Mouse (Mus musculus): Measurements from ENCODE around the gene Cd274.
"Not testable (repeated sequence)": the region's sequence is repeated elsewhere in the genome, so short reads cannot be mapped to it uniquely, and the experiment has no call there.

Cd274 gene

GRCm38 (mm10) chr19:29399786-29400185 lies 32.5 kb downstream of the Cd274 start:
- no peak for DNase-seq

GRCm38 (mm10) chr19:29400466-29400865 lies 33.2 kb downstream of the Cd274 start:
- no peak for DNase-seq

- no peak for DNase-seq
These were observed 35.4 kb downstream of the Cd274 start for GRCm38 (mm10) chr19:29402621-29403020.

DNA sequence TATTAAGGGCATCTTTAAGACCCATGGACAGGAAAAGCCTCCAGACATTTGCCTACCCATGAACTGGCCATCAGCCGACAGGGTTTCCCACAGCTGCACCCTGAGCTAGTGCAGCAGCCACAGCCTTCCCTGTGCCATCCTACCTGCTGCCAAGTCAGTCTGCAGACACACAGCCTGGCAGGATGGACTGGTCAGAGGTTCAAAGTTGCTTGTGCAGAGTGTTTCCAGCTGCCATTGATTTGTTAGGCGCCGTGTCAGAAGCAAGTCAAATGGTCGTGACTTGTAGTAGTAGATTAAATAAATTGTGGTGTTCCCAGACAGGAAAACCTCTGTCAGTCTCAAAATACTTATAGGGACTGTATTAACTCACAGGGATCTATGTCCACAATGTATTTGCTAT lies 36.0 kb downstream of the Cd274 start:
- no peak for DNase-seq

GRCm38 (mm10) chr19:29405388-29405787 lies 38.1 kb downstream of the Cd274 start:
- no peak for DNase-seq

GRCm38 (mm10) chr19:29406042-29407017 lies 39.1 kb downstream of the Cd274 start:
- DNase-seq: no peak

- DNase-seq: no peak
These were observed 43.4 kb downstream of the Cd274 start, which contains the start of gene Pdcd1lg2 for GRCm38 (mm10) chr19:29410619-29411018. Pdcd1lg2 (plus strand) TSS chr19:29410919.

DNA sequence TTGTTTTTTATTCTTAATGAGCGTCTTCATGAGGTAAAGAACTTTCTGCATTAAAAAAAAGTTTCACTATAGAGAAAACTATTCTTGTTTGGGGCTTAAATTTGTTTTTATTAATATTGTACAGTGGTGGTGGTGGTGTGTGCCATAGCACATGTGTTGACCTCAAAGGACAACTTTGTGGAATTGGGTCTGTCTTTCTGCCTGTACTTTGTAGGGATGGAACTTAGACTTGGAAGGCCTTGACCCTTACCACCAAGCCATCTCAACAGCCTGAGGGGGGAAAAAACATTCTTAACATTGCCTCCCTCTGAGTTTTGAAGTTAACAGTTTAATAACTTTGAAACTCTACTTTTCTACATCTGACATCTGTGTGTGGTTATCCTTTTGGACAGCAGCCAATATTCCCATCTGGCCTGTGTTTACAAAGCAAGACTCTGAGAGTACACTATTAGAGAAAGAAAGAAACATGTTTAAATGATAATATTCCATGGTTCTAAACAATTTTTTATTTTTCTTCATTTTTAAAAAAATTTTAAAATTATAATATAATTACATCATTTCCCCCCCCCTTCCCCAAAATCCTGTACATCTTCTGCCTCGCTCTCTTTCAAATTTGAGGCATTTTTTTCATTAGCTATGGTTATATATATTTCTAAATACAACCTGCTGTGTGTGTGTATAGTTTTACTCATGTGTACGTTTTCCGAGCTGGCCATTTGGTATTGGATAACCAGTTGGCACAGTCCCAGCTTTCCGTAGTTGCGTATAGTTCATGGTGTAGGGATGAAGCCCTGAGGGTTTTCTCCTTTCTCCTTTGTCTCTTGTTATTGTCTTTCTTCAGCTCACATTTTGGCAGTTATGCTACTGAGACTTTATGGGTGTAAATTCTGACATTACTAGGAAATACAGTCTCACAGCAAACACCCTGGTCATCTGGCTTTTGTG lies 45.5 kb downstream of the Cd274 start:
- DNase-seq: peak; percentile 23

DNA sequence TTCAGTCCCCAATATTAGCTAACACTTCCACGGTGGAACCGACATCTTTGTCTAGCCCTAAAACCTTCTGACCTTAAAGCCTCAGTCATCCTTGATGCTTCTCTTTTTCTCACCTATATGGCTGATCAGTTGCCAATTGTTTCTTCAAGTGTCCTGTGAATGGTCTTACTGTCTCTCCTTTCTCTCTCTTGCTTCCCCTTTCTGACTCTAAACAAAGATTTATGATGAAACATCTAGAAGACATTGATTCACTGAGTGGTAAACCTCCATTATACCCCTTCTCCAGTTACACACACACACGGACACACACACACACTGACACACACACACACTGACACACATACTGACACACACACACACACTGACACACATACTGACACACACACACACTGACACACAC lies 47.3 kb downstream of the Cd274 start:
- DNase-seq: no peak

- not testable (repeated sequence) for DNase-seq
These were observed 47.7 kb downstream of the Cd274 start for GRCm38 (mm10) chr19:29414917-29415316.

DNA sequence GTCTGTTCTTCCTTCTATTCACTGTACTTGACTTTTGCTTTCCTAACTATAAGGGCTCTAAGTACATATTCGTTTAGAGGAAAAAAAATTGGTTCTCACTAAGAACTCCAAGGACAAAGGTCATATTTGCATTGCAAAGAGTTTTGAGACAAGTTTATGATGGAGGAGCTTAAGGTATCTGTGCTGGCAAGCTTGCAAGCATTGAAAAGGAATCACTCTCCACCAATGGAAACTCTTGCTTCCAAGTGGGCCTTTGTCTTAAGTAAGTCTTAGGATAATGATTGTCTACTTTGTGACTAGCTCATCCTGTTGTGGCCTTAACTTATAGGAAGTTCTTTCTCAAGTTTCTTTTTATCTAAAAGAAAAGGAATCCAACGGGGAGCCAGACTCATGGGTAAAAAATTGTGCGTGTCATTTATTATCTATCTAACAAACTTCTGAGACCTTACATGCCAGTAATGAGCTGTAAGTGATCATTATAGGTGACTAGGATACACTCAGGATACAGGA lies 49.2 kb downstream of the Cd274 start:
- no peak for DNase-seq

- no peak for DNase-seq
These were observed 49.9 kb downstream of the Cd274 start for GRCm38 (mm10) chr19:29417188-29417587.

DNA sequence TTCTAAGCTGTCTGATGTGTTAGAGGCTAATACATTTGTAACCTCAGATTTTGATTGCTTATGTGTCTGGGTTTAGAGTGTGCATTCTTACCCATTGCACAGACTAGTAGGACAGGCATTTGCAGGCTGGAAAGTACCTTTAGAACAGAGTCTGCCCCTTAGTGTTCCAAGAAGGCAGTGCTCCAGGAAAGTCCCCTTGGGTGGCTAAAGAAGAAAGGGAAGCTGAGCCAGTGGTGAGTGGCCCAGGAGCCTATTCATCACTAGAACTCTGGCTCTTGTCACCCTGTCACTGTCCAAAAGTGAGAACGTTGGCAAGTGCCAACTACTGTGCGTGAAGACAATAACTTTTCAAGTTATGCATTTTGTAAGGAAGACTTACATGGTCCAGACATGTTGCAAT lies 50.6 kb downstream of the Cd274 start:
- no peak for DNase-seq

DNA sequence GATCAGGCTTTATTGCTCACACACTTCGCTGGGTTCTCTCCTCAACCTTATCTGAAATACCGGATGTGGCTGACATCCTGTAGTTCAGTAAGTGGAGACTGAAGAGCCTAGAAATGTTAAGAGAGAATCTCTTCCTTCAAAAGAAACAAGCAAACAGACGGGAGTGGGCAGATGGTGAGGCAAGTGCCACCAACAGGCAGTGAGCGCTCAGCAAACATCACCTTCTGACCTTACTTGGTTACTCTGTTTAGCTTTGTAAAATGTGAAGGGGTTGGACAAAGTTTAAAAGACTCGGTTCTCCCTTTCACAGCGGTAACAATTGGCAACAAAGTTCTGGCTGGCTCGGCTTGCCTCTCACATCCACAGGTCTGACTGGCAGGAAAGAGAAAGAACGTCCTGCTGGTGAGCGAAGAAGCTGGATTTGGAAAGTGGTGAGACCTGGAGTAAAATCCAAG lies 51.4 kb downstream of the Cd274 start:
- DNase-seq: peak; percentile 10

GRCm38 (mm10) chr19:29419506-29419905 lies 52.3 kb downstream of the Cd274 start:
- DNase-seq: no peak

DNA sequence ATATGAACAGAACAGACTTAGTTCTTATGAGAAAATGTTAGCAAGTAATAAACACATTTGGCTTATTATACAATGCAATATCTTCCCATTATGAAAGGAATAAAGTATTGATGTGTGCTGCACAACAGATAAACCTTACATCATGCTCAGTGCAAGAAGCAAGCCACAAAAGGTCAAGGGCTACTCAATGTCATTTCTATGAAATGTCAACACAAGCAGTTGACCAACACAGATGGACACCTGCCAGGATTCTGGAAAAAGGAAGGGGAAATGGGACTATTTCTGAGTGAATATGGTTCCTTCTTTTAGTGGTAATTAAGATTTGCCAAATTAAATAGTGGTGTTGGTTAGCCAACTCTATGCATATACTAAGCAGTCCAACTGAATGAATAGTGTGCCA lies 52.7 kb downstream of the Cd274 start:
- peak; percentile 52 for DNase-seq

DNA sequence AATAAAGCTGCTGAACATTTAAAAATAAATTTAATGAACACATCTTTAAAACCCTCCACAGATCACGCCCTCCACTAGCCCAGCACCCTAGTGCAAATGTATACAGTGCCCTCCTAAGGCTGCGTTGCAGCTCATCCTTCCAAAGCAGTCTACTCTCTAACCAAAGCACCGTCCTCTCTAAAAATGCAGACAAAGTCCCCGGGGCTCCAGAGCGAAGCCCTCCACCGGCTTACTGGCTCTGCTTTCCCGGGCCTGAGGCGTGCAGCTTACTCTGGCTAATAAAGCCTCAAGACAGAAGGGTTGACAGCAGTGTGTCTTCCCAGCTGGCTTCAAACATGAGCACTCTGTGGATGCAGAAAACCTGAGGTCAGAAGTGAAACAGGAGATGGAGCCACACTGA lies 53.1 kb downstream of the Cd274 start:
- DNase-seq: no peak

GRCm38 (mm10) chr19:29422013-29422645 lies 54.9 kb downstream of the Cd274 start:
- DNase-seq: no peak

- no peak for DNase-seq
These were observed 55.5 kb downstream of the Cd274 start for GRCm38 (mm10) chr19:29422796-29423195.

- no peak for DNase-seq
These were observed 63.3 kb downstream of the Cd274 start for GRCm38 (mm10) chr19:29430516-29430915.

DNA sequence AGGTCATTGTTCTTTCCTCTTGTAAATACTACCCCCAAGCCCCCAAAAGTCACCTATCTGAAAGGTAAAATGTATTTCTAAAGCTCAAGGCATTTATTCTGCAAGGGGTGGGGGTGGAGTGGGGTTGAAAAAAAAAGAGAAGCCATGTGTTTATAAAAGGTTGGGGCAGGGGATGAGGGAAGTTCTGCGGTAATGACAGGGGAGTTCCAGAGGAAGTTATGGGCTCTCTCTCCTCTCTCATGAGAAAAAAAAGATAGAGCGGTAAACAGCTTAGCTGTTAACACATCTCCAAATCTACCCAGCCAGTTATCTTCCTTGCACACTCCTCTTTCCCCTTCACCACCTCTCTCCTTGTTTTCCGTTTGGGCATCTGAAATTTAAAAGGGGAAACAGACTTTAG lies 63.7 kb downstream of the Cd274 start:
- no peak for DNase-seq

- no peak for DNase-seq
These were observed 69.7 kb downstream of the Cd274 start for GRCm38 (mm10) chr19:29436793-29437479.
